Mouse (Mus musculus) right cerebral cortex, adult 2 months (tissue): ENCODE results near the gene Rgs12.
A peak's percentile ranks its signal among the peaks of the same experiment; 100 is the strongest.

Source experiments
- DNase-seq, 2 experiments: peaks; one replicate each; pipeline ENCODE4 v3.0.0; 2021 to 2022; ENCODE audit warnings: low spot score in 2 of 2

Rgs12 gene

GRCm38 (mm10) chr5:35084913-35085312 lies 135.7 kb downstream of the Rgs12 start:
- DNase-seq = no peak

- DNase-seq = peak; percentile 66 to 73
Observed at GRCm38 (mm10) chr5:35088785-35089613, 139.8 kb downstream of the Rgs12 start.
